Mouse (Mus musculus): Measurements from ENCODE around the gene Gm43302.
"Not testable (repeated sequence)": the region's sequence is repeated elsewhere in the genome, so short reads cannot be mapped to it uniquely, and the experiment has no call there.

The Gm43302 gene

DNA sequence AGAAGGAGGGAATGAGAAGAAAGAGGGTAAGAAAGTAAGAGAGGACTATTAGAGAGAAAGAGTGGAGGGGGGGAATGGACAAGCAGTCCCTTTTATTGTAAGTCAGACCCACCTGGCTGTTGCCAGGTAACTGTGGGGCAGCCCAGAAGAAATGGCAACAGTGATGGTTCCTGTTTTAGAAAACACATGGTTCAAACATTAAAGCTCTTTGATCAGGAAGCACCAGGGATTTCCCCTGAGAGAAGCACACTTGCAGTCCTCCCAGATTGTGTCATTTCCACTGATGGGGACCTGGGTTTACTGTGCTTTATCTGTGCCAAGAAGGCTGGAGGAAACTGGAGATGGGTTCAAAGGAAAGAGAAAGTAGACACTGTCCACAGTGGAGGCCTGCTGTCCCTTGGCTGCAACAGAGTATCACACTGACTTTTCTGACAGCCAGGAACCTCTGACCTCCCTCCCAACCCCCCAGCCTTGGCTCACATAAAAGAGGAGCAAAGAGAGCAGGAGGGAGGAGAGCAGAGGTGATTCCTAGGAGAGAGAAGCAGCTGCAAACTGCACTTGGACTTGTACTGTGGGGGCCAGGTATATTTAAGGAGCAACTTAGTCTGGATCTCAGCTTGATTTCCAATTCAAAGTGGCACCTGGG is 95.5 kb downstream of the Gm43302 start:
- not testable (repeated sequence) for DNase-seq (ENCODE audit: low spot score)

DNA sequence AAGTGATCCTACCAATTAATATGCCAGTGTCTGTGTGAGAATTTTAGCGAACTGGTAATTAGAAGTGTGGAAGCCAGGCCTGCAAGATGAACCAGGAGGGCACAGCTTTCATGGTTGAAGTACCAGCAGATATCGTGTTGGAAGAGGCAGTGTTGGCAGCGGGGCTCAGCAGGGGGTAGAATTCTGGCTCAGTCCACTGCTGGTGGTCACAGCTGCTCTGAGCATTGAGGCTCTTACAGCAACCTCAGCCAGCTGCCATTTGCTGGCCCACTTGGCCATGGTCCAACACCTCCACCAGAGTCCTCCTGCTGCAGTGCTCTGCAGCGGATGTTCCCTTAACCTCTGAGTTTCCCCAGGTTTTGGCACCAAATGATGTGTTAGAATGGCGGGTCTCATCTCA is 97.2 kb downstream of the Gm43302 start:
- DNase-seq (ENCODE audit: low spot score) = not testable (repeated sequence)

DNA sequence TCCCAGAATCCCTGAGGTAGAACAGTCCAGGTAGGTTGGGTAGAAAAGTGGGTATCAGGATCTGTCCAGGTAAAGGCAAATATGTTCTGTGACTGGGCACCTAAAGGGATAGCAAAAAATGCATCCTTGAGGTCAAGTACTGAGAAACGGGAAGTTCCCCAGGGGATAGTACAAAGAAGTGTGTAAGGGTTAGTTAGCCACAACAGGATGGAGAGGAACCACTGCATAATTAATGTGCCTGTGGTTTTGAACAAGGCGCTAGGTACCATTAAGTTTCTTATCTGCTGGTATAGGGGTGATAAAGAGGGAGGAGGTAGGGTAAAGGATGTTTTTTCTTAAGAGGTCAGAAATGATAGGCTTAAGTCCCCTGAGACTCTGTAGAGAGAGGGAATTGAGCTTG is 101.0 kb downstream of the Gm43302 start:
- not testable (repeated sequence) for DNase-seq (ENCODE audit: low spot score)

DNA sequence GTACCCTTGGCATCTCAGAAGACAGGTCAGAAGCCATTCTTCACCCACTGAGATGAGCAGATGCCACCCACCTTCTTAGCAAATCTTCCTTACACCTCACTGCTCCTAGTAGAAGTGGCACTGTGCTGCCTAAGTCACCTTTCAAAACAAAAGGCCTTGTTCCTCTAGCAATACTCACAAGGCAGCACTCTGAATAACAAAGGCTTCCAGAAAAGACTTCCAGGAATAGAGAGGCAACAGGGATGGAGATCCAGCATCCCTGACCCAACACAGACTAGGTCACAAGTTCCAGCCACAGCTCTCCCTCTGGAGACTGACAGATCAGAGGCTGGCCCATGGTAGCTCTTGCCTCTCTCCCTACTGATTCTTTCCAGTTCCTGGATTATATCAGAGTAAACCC is 112.0 kb downstream of the Gm43302 start:
- no peak for DNase-seq (ENCODE audit: low spot score)

Measured in T-cell, adult 2 months (primary cell).